Mouse (Mus musculus) left cerebral cortex, adult 11 months (tissue): ENCODE results near the gene Fam229a.
A peak's percentile ranks its signal among the peaks of the same experiment; 100 is the strongest.

ENCODE experiments used
- DNase-seq: peaks from one replicate; pipeline ENCODE4 v3.0.0; 2022; ENCODE audit warnings: low spot score

The Fam229a gene

GRCm38 (mm10) chr4:129495672-129496562, 4.9 kb downstream of the Fam229a start:
- no peak for DNase-seq

DNA sequence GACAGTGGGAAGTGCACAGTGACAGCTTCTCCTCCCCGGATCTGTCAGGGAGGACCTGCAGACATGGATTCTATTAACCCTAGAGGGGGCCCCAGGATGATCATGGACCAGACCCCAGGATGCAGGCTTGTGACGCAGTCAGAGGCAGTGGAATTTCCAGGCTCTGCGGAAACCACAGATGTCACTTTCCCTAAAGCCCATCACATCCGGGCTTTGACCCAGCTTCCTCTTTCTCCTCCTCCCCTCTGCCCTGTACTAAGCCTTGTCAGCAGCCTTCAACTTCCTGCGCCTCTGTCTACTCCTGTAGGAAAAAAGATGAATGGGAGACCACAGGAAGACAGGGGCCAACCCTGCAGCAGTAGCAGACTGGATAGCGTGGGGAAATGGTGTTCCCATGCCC, 5.6 kb downstream of the Fam229a start:
- no peak for DNase-seq

- DNase-seq = no peak
Measured at GRCm38 (mm10) chr4:129498941-129499340, 8.0 kb downstream of the Fam229a start.

DNA sequence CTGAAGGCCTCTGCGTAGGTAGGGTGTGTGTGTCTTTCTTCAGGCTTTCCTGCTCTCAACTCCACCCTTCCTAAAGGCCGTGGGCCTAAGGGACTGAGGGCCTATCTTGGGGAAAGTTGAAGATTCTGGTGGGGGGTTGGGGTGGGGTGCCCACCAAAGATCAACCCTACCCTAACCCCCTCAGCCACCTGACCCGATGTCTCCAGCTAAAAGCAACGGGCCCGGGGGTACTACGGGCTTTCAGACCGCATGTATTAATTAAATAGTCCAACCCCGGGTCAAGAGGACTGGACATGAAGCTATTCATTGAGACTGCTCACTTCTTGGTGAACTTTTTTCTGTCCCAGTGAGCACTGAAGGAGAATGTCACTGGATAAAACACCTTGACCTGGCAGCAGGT, 9.0 kb downstream of the Fam229a start:
- no peak for DNase-seq

DNA sequence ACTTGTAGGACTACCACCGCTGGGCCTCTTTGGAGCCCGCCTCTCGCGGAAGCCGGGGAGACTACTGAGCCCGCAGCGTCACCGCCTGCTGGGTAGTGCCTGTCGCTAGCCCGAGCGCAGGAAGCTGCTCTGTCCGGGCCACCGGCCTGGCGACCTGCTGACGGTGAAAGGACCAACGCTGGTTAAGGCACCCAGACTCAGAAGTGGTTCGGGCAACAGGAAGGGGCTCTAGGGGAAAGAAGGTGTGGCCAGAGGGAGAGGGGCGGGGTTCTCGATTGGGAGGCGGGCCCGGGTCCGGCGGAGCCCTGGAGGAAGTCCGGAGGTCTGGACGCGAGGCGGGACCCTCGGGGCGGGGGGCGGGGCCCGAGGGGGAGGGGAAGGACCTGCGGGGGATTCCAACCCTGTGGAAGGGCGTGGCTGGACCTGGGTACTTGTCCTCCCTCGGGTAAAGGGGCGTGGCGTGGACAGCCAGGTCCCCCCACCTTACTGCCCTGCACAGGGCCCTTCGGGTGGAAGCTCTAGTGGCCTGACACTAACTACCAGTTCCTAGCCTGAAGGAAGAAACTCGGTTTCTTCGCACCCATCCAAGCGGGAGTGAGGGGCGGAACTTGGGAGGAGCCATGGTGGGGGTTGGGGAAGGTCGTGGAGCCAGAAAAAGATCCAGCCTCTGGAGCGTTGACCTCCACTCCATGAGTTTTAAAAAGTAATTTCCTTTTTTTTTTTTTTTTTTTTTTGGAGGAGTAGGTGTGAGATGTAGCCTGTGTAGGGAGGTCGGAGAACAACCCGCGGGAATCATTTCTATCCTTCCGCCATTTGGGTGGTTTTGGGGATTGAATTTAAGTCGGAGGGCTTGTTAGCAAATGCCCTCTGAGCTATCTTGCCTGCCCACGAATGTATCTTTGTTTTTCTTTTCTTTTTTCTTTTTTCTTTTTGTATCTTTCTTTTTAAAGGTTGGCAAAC, 9.9 kb downstream of the Fam229a start:
- DNase-seq = no peak

DNA sequence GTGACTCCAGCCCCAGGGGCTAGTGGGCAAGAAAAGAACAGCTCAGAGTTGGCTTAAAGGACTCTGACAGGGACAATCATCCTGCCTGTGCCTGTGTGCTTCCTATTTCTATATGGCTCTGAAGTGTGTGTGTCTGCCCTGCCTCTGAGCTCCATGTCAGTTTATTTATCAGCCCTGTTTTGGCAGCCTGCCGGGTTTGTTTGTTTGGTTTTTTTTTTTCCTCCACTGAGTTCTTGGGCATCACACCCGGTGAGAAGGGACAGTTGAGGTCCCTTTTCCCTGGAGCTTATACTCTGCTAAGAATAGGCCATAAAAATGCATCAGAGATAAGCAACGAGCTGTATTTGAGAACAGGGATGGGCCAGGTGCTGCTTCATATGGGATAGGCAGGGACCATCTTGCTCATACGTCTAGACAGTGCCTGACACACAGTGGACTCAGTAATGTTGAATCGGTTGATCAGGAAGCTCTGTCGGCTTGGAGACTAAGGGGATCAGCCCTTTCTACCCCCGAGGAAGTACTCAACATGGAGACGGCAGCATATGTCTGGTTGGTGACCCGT, 11.4 kb downstream of the Fam229a start:
- no peak for DNase-seq

DNA sequence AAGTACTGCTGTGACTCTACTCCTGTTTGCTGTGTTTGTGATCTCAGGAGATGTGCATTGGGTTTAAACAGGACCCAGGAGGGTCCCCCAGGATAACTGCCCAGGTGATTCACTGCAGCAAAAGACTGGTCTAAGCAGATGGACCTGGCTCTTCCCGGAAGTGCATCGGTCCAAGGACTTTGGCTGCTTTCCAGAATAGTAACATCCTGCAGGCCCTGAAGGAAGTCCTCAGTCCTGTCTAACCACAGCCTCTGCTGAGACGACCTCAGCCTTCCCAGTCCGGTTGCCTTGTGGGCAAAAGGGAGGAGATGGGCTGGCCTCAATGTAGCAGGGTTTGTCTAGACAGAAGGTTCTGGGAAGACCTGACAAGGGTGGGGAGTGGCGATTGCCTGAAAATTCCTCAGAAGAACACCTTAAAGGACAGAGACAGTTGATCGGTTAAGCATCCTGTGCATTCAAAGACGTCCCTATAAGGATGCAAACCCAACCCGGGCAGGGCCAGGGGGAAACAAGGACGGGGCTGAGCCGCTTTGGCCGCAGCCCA, 12.0 kb downstream of the Fam229a start:
- DNase-seq = no peak

DNA sequence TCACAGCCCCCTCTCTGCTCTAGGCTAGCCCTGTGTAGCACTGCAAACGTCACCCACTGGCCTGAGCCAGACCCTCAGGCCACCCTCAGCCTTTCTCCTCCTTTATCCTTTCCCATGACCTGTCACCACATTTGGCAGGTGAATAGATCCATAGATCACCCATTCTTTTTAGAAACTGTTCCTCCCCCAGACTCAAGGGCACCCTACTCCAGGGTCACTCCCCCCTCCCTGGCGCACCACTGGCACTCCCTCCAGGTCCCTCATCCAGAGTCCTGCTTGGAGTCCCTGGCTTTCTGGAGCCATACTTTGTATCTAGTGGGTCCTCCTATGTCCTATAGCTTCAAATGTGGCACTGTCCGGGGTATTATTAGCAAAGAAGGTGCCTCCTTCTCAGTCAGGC, 14.5 kb downstream of the Fam229a start:
- DNase-seq = no peak

DNA sequence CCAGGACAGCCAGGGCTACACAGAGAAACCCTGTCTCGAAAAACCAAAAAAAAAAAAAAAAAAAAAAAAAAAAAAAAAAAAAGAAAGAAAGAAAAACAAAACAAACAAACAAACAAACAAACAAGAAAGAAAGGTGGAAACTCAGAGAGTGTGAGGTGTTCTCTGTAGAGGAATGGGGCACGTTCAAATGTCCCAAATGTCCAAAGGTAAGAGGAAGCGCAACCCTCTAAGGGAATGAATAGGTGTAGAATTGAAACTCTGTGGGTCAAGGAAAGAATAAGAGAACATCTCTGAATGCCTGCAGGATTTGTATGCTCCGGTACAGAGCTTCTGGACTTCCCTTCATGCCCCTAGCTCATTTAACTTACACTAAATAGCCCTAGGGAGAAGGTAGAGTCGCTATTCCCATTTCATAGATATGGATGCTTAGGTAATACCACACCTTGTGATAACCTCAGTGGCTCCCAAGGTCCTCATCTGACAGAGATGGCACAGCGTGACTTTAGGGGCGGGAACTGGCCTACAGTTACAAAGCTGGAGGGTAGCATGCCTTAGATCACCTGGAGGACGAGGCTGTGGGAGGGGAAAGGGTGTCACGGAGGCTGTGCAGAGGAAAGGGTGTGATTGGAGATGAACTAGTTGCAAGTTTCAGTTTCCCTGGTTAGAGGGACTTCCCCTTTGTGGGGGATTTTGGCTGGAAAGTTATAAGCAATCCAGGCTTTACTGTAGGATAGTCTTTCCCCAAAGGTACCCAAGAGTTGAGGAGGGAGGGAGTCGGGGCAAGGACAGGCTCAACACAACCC, 16.6 kb downstream of the Fam229a start:
- DNase-seq = no peak

DNA sequence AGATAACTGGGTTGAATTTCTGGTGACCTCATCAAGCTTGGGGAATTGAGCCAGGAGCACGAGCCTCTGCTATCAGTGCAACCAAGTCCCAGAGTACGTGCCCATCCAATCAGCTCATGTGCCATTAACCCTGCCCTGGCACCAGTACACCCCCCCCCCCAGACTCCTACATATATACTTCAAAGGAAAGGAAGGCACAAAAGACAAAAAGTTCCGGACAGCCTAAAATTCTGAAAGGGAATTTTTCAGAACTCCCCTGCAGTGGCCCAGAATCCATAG, 17.2 kb downstream of the Fam229a start:
- DNase-seq = no peak

GRCm38 (mm10) chr4:129508834-129509600, 18.0 kb downstream of the Fam229a start:
- no peak for DNase-seq

GRCm38 (mm10) chr4:129509650-129510049, 18.7 kb downstream of the Fam229a start:
- DNase-seq = no peak

- no peak for DNase-seq
Measured at GRCm38 (mm10) chr4:129510723-129511412, 19.9 kb downstream of the Fam229a start.

GRCm38 (mm10) chr4:129511413-129512096, 20.6 kb downstream of the Fam229a start:
- no peak for DNase-seq

DNA sequence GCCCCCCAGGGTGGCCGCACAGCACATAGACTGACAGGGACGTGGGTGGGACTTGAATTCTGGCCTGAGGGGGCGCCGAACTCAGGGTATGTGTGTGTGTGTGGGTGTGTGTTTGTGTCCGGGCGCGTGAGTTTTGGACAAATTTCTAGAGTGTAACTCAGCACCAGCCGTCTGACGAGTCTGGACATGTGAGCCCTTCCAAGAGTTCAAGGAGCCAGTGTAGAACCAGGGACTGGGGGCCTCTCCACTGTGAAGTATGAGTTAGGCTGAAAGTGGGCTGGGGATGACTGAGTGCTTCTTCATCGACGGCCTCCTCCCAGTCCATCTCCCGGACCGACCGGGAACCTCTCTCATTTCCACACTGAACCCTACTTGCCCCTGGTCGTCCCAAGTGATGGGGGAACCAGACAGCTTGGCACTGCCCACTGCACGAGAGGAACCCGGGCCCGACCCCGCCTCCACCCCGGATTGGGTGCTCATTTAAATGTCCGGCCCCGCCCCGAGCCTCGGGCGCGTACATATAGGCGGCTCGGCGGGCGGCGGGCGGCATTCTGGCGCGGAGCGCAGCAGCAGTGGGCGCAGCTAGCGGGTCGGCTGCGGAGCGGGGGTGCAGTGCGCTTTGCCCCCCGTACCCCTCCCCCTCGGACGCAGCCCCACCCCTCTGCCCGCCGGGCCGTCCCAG, 22.2 kb downstream of the Fam229a start, which contains the start of gene Marcksl1:
Gene Marcksl1 (plus strand): TSS at position 496 of the 682 bp plus-strand sequence.
- DNase-seq = peak; percentile 69

DNA sequence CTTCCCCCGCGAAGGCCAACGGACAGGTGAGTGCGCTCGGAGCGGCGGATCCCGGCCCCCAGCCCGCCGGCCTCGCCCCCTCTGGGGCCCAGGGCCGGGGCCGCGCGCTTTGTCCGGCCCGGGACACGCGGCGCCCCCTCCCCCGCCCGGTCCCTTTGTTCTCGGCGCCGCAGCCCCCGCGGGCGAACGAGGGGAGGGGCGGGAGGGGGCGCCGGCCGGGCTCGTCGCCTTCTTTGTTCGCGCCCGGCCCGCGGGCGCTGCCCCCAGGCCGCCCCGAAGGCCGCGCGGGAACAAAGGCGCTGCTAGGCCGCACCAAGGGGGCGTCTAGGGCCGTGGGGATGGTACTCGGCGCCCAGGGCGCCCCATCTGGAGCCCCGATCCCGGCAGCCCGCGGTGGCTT, 22.9 kb downstream of the Fam229a start:
- no peak for DNase-seq

- DNase-seq = no peak
Measured at GRCm38 (mm10) chr4:129514300-129514898, 23.4 kb downstream of the Fam229a start.

DNA sequence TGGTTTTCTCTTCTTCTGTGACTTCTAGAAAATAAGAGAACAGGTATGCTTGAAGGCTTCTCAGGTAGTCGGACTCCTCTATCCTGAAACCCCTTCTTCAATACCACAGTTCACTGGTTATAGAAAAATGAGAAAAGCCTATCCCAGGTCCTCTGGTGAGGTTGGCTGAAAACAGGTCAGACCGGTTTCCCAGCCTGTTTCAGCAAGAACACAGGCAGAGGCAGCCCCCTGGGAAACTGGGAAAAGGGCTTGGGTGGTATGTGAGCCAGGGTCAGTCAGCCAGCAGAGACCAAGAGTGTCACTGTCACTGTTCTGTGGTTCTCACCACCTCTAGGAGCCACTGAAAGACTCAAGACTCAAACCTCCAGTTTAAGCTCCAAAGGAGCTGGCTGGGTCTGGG, 25.9 kb downstream of the Fam229a start:
- DNase-seq = no peak

DNA sequence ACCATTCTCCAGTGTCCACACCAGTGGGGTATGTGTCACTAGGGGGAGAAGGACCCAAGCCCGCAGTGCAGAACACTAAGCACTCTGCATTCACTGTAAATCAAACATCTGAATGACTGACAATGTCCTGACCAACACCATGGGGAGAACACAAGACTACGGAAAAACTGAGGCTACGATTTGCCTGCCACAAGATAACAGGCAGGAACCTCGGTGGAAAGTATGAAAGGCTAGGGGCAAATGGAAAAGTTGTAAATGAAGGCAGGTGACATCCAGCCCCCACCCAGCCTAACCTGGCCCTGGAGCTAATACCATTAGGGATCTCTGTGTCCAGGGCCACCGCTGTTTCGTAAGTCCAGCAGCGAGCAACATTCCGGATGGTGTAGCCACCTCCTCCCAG, 27.5 kb downstream of the Fam229a start:
- DNase-seq = no peak
